Mouse (Mus musculus) cortical plate, adult 2 months (tissue): ENCODE measurements around the gene AW549877.

Source experiments
- CTCF ChIP-seq: fragments of 200-500 bp; IDR thresholded peaks from 2 replicates; pipeline ENCODE4 v1.5.1; 2011; ENCODE audit warnings: mild to moderate bottlenecking, control low read depth, low read length; ENCODE audit not compliant: insufficient read depth; ENCODE audit errors: extremely low read depth
- POLR2A ChIP-seq: fragments of 200-500 bp; IDR thresholded peaks from 2 replicates; pipeline ENCODE4 v1.6.1; 2011; ENCODE audit warnings: mild to moderate bottlenecking, low read length, control low read depth; ENCODE audit not compliant: insufficient read depth; ENCODE audit errors: extremely low read depth

GRCm38 (mm10) chr15:3936056-3936455, 59.5 kb downstream of the AW549877 start:
- TF ChIP-seq CTCF (no peak), POLR2A (no peak)
